21 mouse cellular contexts compared by ENCODE assay signal in the genomic region with DNA sequence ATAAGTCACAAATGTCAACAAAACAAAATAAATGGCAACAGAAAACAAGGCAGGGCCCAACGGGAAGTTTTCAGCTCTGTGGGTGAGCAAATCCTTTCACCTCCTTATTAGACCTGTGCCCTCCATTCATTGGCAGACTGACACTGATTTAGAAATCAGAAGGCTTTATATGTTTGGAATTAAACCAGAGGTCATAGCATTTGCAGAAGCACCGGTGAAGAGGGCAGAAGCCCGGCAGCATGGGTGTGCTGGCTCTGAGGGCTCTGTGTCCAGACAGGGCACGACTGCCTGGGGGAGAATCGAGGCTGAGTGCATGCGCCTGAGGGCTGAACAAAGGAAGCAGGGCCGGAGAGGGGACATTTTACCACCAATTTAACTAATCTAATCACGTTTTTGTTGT.
DNase-seq lines count a peak whose midpoint lies in the region; ATAC-seq and TF ChIP-seq lines count a peak whose summit lies in the region.
"Had no signal": no experiment of that assay in that cellular context is flagged by ENCODE, and none has a peak within 500 bp of the region (broad histone marks: within the 10 kb centered on the region; RNA-seq: fewer than 3 reads in every experiment).

No protein-coding gene starts in this region.

- peak overlapping the region; percentile 0; the same call in 1 of the 2 replicates for H3K9ac ChIP-seq in heart, embryonic 13.5 days
- H3K9ac ChIP-seq in liver, adult 2 months (ENCODE audit: low read depth, low read length): no peak overlapping the region
- H3K9ac ChIP-seq in liver, embryonic 11.5 days (ENCODE audit: low read depth, low read length): no peak overlapping the region
- H3K9ac ChIP-seq: kidney, embryonic 15.5 days had no signal

- H3K27me3 ChIP-seq in heart, embryonic 13.5 days (replicated peaks): no peaks in the 10 kb centered on the region
- H3K27me3 ChIP-seq in liver, adult 2 months (ENCODE audit: control insufficient read depth, insufficient read depth, low read length): no peaks in the 10 kb centered on the region
- no peaks in the 10 kb centered on the region for H3K27me3 ChIP-seq in liver, embryonic 11.5 days (replicated peaks; ENCODE audit: control insufficient read depth, insufficient read depth, low read length)

- TF ChIP-seq POLR2A in liver, adult 2 months (IDR thresholded peaks at IDR 0.05; ENCODE audit: extremely low read depth, insufficient read depth, low read length): no peak

- no peak for TF ChIP-seq CTCF in liver, adult 2 months (IDR thresholded peaks at IDR 0.05; ENCODE audit: low read depth, low read length)

- H3K4me1 ChIP-seq in heart, embryonic 13.5 days: peaks cover 69% of the 10 kb centered on the region
- H3K4me1 ChIP-seq in liver, adult 2 months (ENCODE audit: control insufficient read depth, insufficient read depth, low read length): peaks cover 2% of the 10 kb centered on the region; the same call in 1 of the 2 replicates
- H3K4me1 ChIP-seq in liver, embryonic 11.5 days (replicated peaks; ENCODE audit: control insufficient read depth, insufficient read depth, low read length): 0 out of 2 replicates have a peak, but pooled peaks cover 4% of the 10 kb centered on the region
- peaks cover 15% of the 10 kb centered on the region for H3K4me1 ChIP-seq in brown adipose tissue, adult 24 weeks (ENCODE audit: control insufficient read depth, insufficient read depth, insufficient read length, low read length)

- no peaks in the 10 kb centered on the region for H3K36me3 ChIP-seq in heart, embryonic 13.5 days
- H3K36me3 ChIP-seq in liver, adult 2 months (ENCODE audit: control insufficient read depth, insufficient read depth, low read length): no peaks in the 10 kb centered on the region
- H3K36me3 ChIP-seq in liver, embryonic 11.5 days (ENCODE audit: control insufficient read depth, insufficient read depth, low read length): no peaks in the 10 kb centered on the region
- H3K36me3 ChIP-seq: G1E; kidney, embryonic 15.5 days had no signal

- ATAC-seq in heart, embryonic 13.5 days (ENCODE audit: extremely low read depth, insufficient number of reproducible peaks, low FRiP score, low TSS enrichment): no peak
- ATAC-seq in liver, embryonic 11.5 days (replicated peaks; ENCODE audit: low FRiP score): no peak
- ATAC-seq: activated CD4-positive, CD25-positive, alpha-beta regulatory T cell, adult 4 months; hindbrain, postnatal 0 days; intestine, postnatal 0 days had no signal

- peak; percentile 38 for DNase-seq in adrenal gland, postnatal 14 days
- DNase-seq in adrenal gland, postnatal 4 days (ENCODE audit: low spot score in 2 of 2): no peak
- no peak for DNase-seq in heart, adult 9 months (ENCODE audit: low spot score in 2 of 2)
- DNase-seq in liver, adult 2 months (ENCODE audit: extremely low read depth, low read depth, low spot score): peak; percentile 90
- no peak for DNase-seq in liver, embryonic 11.5 days (ENCODE audit: low spot score)
- DNase-seq in urinary bladder, postnatal 4 days (ENCODE audit: low spot score in 2 of 2): no peak
- DNase-seq: cerebellum, postnatal 10 days; embryo, embryonic 11 days; gastrocnemius, postnatal 14 days; right cerebral cortex, postnatal 4 days; thymus, postnatal 14 days had no signal

- H3K79me2 ChIP-seq in liver, adult 2 months (ENCODE audit: control insufficient read depth, insufficient read depth, low read length): no peaks in the 10 kb centered on the region

- no peak overlapping the region for H3K27ac ChIP-seq in heart, embryonic 13.5 days (replicated peaks)
- H3K27ac ChIP-seq in liver, adult 2 months (replicated peaks; ENCODE audit: insufficient read depth, low read depth, low read length): no peak overlapping the region
- H3K27ac ChIP-seq in liver, embryonic 11.5 days (ENCODE audit: low read depth, low read length): no peak overlapping the region
- H3K27ac ChIP-seq in brown adipose tissue, adult 24 weeks (replicated peaks; ENCODE audit: low read depth, low read length): peak overlapping the region; percentile 95
- H3K27ac ChIP-seq: hindbrain, postnatal 0 days; kidney, embryonic 15.5 days; macrophage; stomach, postnatal 0 days had no signal

- WGBS in heart, embryonic 13.5 days: 59% methylated on average over 8 of the region's 8 CpGs
- WGBS in liver, adult 2 months: 35% methylated on average over 8 of the region's 8 CpGs
- 63% methylated on average over 8 of the region's 8 CpGs for WGBS in liver, embryonic 11.5 days

- no peak overlapping the region for H3K4me3 ChIP-seq in heart, embryonic 13.5 days
- no peak overlapping the region for H3K4me3 ChIP-seq in liver, adult 2 months (ENCODE audit: insufficient read depth, low read depth, low read length)
- no peak overlapping the region for H3K4me3 ChIP-seq in liver, embryonic 11.5 days (ENCODE audit: low read depth, low read length)
- peak overlapping the region; percentile 74; the same call in 1 of the 2 replicates for H3K4me3 ChIP-seq in brown adipose tissue, adult 24 weeks (ENCODE audit: insufficient read depth, low read depth, low read length)
- H3K4me3 ChIP-seq: kidney, embryonic 15.5 days had no signal

- H3K4me2 ChIP-seq in heart, embryonic 13.5 days: no peak overlapping the region
- H3K4me2 ChIP-seq in liver, embryonic 11.5 days: no peak overlapping the region
- H3K4me2 ChIP-seq: kidney, embryonic 15.5 days; midbrain, embryonic 11.5 days had no signal

- H3K9me3 ChIP-seq in heart, embryonic 13.5 days: no peaks in the 10 kb centered on the region
- no peaks in the 10 kb centered on the region for H3K9me3 ChIP-seq in liver, embryonic 11.5 days (ENCODE audit: control insufficient read depth, low read length)
- H3K9me3 ChIP-seq: G1E; kidney, embryonic 15.5 days had no signal

Comparison
In these comparisons a context has a peak if more than half of its experiments do, and no peak if none do; other contexts are left out.
1. DNase-seq: peak in adrenal gland, postnatal 14 days (single experiment) and liver, adult 2 months (single experiment); none in adrenal gland, postnatal 4 days (0 of 2), heart, adult 9 months (0 of 2), liver, embryonic 11.5 days (single experiment) and urinary bladder, postnatal 4 days (0 of 2).